In the genomic region with DNA sequence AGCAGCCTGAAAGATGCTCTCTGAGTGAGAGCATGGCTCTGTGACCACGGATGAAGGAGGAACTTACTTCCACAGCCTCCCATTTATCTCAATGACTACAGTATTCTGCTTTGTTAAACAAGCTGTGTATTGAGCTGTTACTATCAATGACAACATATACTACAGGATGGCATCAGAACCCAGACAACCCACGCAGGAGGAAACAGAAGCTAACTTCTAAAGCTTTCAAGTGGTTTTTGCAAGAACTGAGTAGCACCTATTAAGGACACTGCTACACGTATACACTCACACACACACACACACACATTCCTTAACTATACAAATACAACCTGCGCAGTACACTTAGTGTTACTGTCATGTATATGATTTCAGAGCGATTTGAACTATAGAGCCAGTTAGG, we compare ENCODE assay signal across 26 mouse cellular contexts.
DNase-seq lines count a peak whose midpoint lies in the region; ATAC-seq and TF ChIP-seq lines count a peak whose summit lies in the region.
"Had no signal": no experiment of that assay in that cellular context is flagged by ENCODE, and none has a peak within 500 bp of the region (broad histone marks: within the 10 kb centered on the region; RNA-seq: fewer than 3 reads in every experiment).

No protein-coding gene starts in this region.

- H3K9ac ChIP-seq in hindbrain, embryonic 16.5 days (ENCODE audit: low read depth, low read length): no peak overlapping the region
- no peak overlapping the region for H3K9ac ChIP-seq in forebrain, postnatal 0 days
- H3K9ac ChIP-seq: embryonic facial prominence, embryonic 13.5 days; forebrain, embryonic 12.5 days; forebrain, embryonic 15.5 days; heart, embryonic 13.5 days; hindbrain, embryonic 14.5 days had no signal

- no peak overlapping the region for H3K4me2 ChIP-seq in hindbrain, embryonic 16.5 days (ENCODE audit: low read length)
- no peak overlapping the region for H3K4me2 ChIP-seq in forebrain, postnatal 0 days (ENCODE audit: low read depth)
- H3K4me2 ChIP-seq: embryonic facial prominence, embryonic 13.5 days; forebrain, embryonic 12.5 days; forebrain, embryonic 15.5 days; heart, embryonic 13.5 days; hindbrain, embryonic 14.5 days had no signal

- no peak for TF ChIP-seq CTCF in forebrain, postnatal 0 days (IDR thresholded peaks at IDR 0.05; ENCODE audit: low read depth)

- WGBS in hindbrain, embryonic 16.5 days: 78% methylated on average over 5 of the region's 5 CpGs
- 85% methylated on average over 5 of the region's 5 CpGs for WGBS in forebrain, postnatal 0 days

- H3K27me3 ChIP-seq in hindbrain, embryonic 16.5 days (replicated peaks; ENCODE audit: control insufficient read depth, insufficient read depth, low read length): no peaks in the 10 kb centered on the region
- no peaks in the 10 kb centered on the region for H3K27me3 ChIP-seq in forebrain, postnatal 0 days (ENCODE audit: insufficient read depth, low read length)
- H3K27me3 ChIP-seq: embryonic facial prominence, embryonic 13.5 days; forebrain, embryonic 12.5 days; forebrain, embryonic 15.5 days; heart, embryonic 13.5 days had no signal

- H3K27ac ChIP-seq in hindbrain, embryonic 16.5 days (ENCODE audit: low read depth, low read length): no peak overlapping the region
- H3K27ac ChIP-seq in forebrain, postnatal 0 days (ENCODE audit: low read depth, low read length): no peak overlapping the region
- H3K27ac ChIP-seq: embryonic facial prominence, embryonic 10.5 days; embryonic facial prominence, embryonic 13.5 days; forebrain, embryonic 12.5 days; forebrain, embryonic 15.5 days; heart, adult 2 months; heart, embryonic 10.5 days; heart, embryonic 13.5 days; hindbrain, embryonic 14.5 days had no signal

- ATAC-seq in inflammation-experienced regulatory T-cells, adult 6 months: peak; percentile 87
- no peak for ATAC-seq in hindbrain, embryonic 16.5 days
- ATAC-seq in forebrain, postnatal 0 days: no peak
- ATAC-seq: forebrain, embryonic 15.5 days; intestine, postnatal 0 days had no signal

- no peaks in the 10 kb centered on the region for H3K36me3 ChIP-seq in hindbrain, embryonic 16.5 days (ENCODE audit: control insufficient read depth, insufficient read depth, low read length)
- no peaks in the 10 kb centered on the region for H3K36me3 ChIP-seq in forebrain, postnatal 0 days (ENCODE audit: insufficient read depth)
- H3K36me3 ChIP-seq: embryonic facial prominence, embryonic 13.5 days; forebrain, embryonic 12.5 days; forebrain, embryonic 15.5 days; heart, embryonic 10.5 days; heart, embryonic 13.5 days had no signal

- peak; percentile 57 for DNase-seq in CD4-positive, CD25-positive, alpha-beta regulatory T cell, adult 2 months (ENCODE audit: low read depth, low spot score)
- DNase-seq in T-cell, adult 2 months (ENCODE audit: low spot score): peak; percentile 26
- DNase-seq in adrenal gland, postnatal 10 days: no peak
- no peak for DNase-seq in forebrain, postnatal 0 days
- DNase-seq: adrenal gland, postnatal 14 days; cerebellum, adult 11-12 months; cerebellum, adult 8-10 months; cerebellum, postnatal 10 days; cerebellum, postnatal 36 days; embryo, embryonic 11 days; gastrocnemius, postnatal 10 days; gastrocnemius, postnatal 36 days; heart, adult 2 months; heart, postnatal 14 days; heart, postnatal 4 days had no signal

- peaks cover 3% of the 10 kb centered on the region; the same call in 1 of the 2 replicates for H3K4me1 ChIP-seq in hindbrain, embryonic 16.5 days (ENCODE audit: control insufficient read depth, insufficient read depth, low read depth, low read length)
- H3K4me1 ChIP-seq in forebrain, postnatal 0 days (ENCODE audit: insufficient read depth): no peaks in the 10 kb centered on the region
- H3K4me1 ChIP-seq: forebrain, embryonic 12.5 days; forebrain, embryonic 15.5 days had no signal

- H3K9me3 ChIP-seq in hindbrain, embryonic 16.5 days (ENCODE audit: control insufficient read depth, low read length): no peaks in the 10 kb centered on the region
- no peaks in the 10 kb centered on the region for H3K9me3 ChIP-seq in forebrain, postnatal 0 days (ENCODE audit: low read length)
- H3K9me3 ChIP-seq: embryonic facial prominence, embryonic 10.5 days; embryonic facial prominence, embryonic 13.5 days; forebrain, embryonic 12.5 days; forebrain, embryonic 15.5 days; heart, embryonic 10.5 days; heart, embryonic 13.5 days had no signal

- H3K4me3 ChIP-seq in hindbrain, embryonic 16.5 days (ENCODE audit: low read length): no peak overlapping the region
- no peak overlapping the region for H3K4me3 ChIP-seq in forebrain, postnatal 0 days (ENCODE audit: low read depth, low read length)
- H3K4me3 ChIP-seq: embryonic facial prominence, embryonic 10.5 days; embryonic facial prominence, embryonic 13.5 days; erythroblast, embryonic 14.5 days; forebrain, embryonic 12.5 days; forebrain, embryonic 15.5 days; heart, adult 2 months; heart, embryonic 10.5 days; heart, embryonic 13.5 days had no signal

Comparison
In these comparisons a context has a peak if more than half of its experiments do, and no peak if none do; other contexts are left out.
1. DNase-seq: peak in CD4-positive, CD25-positive, alpha-beta regulatory T cell, adult 2 months (single experiment) and T-cell, adult 2 months (single experiment); none in adrenal gland, postnatal 10 days (single experiment) and forebrain, postnatal 0 days (single experiment).